Mouse (Mus musculus): Measurements from ENCODE around the gene Rasef. TPM values are rescaled to one million over a fixed set of nuclear protein-coding genes. Genes with fewer than 3 reads are reported as not detected.

Rasef gene
- 0.14 and 0.51 TPM in 2 replicates for polyA plus RNA-seq (2012; rRNA removed)

GRCm38 (mm10) chr4:73790260-73791185, at the start of gene Rasef:
Rasef (minus strand) TSS chr4:73790994.

DNA sequence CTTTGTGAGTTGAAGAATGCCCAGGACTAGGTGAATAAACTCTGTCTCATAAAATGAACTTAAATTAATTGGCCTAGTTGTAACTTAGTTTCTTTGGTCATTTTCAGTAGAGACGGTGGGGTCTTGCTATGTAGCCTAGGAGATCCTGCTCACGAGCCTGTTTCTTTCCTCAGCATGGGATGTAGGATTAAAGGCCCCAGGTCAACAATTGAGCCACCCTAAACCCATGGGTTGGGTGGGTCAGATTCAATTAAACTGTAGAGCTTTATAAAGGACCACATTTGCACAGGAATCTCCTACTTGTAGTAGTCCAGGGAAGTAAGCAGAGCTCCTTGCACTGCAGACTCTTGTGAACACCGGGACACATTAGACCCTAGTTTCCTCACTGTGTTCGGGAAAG, 107.6 kb downstream of the Rasef start, which contains the start of gene Gm428:
Gene Gm428, plus strand, starts transcription at position 301 of the 400 bp plus-strand sequence.

DNA sequence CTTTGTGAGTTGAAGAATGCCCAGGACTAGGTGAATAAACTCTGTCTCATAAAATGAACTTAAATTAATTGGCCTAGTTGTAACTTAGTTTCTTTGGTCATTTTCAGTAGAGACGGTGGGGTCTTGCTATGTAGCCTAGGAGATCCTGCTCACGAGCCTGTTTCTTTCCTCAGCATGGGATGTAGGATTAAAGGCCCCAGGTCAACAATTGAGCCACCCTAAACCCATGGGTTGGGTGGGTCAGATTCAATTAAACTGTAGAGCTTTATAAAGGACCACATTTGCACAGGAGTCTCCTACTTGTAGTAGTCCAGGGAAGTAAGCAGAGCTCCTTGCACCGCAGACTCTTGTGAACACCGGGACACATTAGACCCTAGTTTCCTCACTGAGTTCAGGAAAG, 122.7 kb downstream of the Rasef start, which contains the start of gene Gm11239:
Gene Gm11239, plus strand, starts transcription at position 301 of the 400 bp plus-strand sequence.

Other genes starting within 250 kb of the Rasef start
- gene Gm11238, start 183.1 kb downstream of the Rasef start, polyA plus RNA-seq (2012; rRNA removed), result not detected in 2 replicates
- not detected in 2 replicates for gene Gm11237, start 168.0 kb downstream of the Rasef start, polyA plus RNA-seq (2012; rRNA removed)
- not detected in 2 replicates for gene Gm11236, start 152.9 kb downstream of the Rasef start, polyA plus RNA-seq (2012; rRNA removed)
- gene Gm11239, start 122.6 kb downstream of the Rasef start, polyA plus RNA-seq (2012; rRNA removed), result not detected in 2 replicates
- not detected in 2 replicates for gene Gm428, start 107.5 kb downstream of the Rasef start, polyA plus RNA-seq (2012; rRNA removed)
- not detected in 2 replicates for gene Gm11758, start 85.3 kb upstream of the Rasef start, polyA plus RNA-seq (2012; rRNA removed)
- gene Gm11757, start 100.1 kb upstream of the Rasef start, polyA plus RNA-seq (2012; rRNA removed), result not detected in 2 replicates
- gene Gm13871, start 115.0 kb upstream of the Rasef start, polyA plus RNA-seq (2012; rRNA removed), result not detected in 2 replicates
- 0.06 TPM in 1 of 2 replicates, not detected in the other for gene Gm11756, start 129.8 kb upstream of the Rasef start, polyA plus RNA-seq (2012; rRNA removed)
- 0.85 TPM in 1 of 2 replicates, not detected in the other for gene 2310002L09Rik, start 159.9 kb upstream of the Rasef start, polyA plus RNA-seq (2012; rRNA removed)
- gene Frmd3, start 222.4 kb upstream of the Rasef start, polyA plus RNA-seq (2012; rRNA removed), result 9.2 and 11.2 TPM in 2 replicates

Data from central nervous system, embryonic 14 days (tissue).